Mouse (Mus musculus) cerebellum, adult 11-12 months (tissue): Measurements from ENCODE around the gene Asic3.

ENCODE experiments used
- DNase-seq: peaks from one replicate; pipeline ENCODE4 v3.0.0; 2022

The Asic3 gene

GRCm38 (mm10) chr5:24423129-24424003 lies 10.2 kb downstream of the Asic3 start, which contains the start of the genes Cdk5 and Slc4a2:
Cdk5 (minus strand) TSS chr5:24423530.
Slc4a2 (plus strand) TSS chr5:24423837.
- peak; percentile 99 for DNase-seq

DNA sequence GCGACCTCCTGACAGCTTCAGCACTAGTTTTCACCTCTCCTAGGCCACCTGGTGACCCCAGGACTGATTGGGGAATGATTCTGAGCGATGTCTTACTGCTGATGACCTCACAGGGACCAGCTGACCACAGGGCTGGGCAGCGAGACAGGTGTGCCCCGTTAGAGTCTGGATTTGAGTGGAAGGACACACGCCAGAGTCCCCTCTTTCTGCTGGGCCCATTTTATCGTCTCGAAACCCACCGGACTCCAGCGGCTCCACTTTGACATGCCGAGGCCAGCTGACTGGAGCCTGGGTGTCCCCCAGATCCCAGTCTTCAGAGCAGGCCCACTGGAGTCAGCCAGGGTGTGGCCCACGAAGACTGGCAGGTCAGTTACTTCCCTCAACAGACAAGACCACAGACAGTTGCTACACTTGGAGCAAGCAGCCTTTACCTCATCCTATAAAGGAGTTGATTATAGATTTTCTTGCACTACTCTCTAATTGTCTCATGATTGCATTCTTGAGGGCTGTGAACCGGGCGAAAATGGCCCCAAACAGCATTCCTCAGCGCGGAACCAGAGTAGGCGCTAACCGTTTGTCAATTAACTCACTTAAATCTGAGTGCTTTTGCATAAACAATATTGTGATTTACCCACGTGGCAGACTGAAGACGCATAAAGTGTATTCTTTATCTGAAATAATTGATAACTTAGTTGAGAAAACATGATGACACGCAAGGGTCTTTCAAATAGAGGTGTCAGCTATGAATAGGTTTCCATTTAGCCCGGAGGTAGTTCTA lies 11.0 kb downstream of the Asic3 start:
- DNase-seq: no peak

DNA sequence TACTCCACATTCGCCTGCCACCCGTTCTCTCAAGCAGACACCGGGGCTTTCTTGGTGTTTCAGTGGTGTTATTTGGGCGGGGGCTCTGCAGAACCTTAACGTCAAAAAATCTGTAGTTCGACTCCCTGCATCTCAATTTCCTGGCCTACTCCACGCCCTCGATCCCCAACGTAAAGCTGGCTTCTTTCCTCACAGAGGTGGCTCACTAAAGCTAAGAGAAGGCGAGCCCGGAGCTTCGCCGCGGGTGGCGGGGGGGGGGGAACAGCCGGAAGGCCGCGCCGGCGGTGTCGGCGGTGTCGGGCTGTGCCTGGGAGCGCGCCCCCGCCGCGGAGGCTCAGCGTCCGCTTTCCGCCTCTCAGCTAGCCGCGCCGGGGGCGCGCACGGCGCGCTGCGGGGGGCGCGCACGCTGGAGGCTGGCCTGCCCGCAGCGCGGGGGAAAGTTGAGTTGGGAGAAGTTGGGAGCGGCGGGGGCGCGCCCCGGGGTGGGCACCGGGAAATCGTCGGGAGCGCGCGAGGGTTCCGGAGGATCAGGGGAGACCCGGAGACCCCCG lies 11.7 kb downstream of the Asic3 start:
- DNase-seq: peak; percentile 81

GRCm38 (mm10) chr5:24425421-24426036 lies 12.3 kb downstream of the Asic3 start:
- DNase-seq: no peak

GRCm38 (mm10) chr5:24426037-24426432 lies 12.8 kb downstream of the Asic3 start:
- peak; percentile 69 for DNase-seq

DNA sequence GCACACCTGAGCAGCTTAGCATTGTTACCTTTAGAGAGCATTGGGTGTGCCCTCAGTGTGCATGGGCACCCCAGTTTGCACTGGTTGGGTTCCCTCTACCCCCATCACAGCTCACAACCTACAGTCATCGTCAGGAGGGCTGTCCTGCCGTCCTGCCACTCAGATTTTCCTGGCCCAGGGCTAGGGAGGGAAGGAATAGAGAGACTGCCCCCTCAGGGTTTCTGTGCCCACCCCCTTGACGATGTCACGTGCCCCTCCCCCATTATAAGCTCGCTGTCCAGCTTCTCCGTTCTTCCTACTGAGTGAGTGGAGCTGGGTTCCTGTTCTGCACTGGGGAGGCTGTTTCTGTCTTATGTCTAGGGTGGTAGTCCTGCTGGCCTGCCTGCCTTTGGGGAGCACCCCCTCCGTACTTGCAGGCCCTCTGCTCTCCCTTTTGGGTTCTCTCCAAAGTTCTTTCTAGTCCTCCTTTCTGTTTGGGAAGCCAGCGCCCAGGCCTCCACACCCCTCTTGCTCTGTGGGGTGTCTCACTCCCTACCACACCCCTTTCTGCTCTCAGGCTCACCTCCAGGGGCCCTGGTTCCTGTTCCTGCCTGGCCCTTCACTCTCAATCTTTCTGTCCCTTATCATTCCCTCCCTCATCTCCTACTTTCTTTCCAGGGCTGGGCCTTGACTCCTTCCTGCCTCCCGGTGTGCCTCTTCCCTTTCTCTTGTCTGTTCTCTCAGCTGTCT lies 13.5 kb downstream of the Asic3 start:
- peak; percentile 60 for DNase-seq

- DNase-seq: no peak
These were observed 14.1 kb downstream of the Asic3 start for GRCm38 (mm10) chr5:24427285-24427633.

GRCm38 (mm10) chr5:24427981-24428402 lies 14.8 kb downstream of the Asic3 start:
- DNase-seq: no peak

DNA sequence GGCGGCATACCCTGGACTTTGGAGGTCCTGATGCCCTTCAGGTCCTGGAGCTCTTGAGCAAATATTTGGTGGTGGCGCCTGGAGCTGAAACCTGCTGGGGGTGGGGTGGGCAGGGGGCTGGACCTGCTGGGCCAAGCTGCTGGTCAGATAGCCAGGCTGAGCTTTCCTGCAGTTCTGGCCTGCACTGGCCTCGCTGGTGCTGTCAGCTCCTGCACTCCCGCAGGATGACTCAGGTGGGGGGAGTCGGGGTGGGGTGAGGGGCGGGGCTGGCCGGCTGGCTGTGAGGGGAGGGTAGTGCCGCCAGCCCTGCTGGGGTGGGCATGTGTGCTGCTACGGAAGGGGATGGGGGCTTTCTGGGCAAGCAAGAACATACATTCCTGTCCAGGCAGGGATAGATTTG lies 15.4 kb downstream of the Asic3 start:
- no peak for DNase-seq

GRCm38 (mm10) chr5:24433993-24434392 lies 20.8 kb downstream of the Asic3 start:
- no peak for DNase-seq

DNA sequence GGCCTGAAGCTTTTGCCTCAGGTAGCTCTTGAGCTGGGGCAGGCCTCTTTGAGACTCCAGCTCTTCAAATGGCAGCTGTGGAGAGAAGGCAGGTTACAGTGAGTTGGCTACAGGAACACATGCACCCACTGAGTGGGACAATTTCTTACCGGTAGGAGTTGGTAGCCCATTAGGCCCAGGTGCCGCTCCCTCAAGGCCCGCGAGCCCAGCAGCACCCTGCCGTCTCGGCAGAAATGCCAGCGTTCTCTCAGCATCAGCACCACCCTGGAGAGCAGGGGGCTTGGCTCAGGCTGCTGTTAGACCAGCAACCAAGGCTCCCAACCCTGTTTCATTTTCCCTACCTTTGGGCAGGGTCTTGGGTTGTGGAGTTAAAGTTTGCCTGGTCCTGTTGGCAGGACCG lies 28.0 kb downstream of the Asic3 start:
- no peak for DNase-seq

- DNase-seq: no peak
These were observed 28.8 kb downstream of the Asic3 start for GRCm38 (mm10) chr5:24442029-24442428.

- peak; percentile 48 for DNase-seq
These were observed 30.0 kb downstream of the Asic3 start for GRCm38 (mm10) chr5:24443204-24443603.

DNA sequence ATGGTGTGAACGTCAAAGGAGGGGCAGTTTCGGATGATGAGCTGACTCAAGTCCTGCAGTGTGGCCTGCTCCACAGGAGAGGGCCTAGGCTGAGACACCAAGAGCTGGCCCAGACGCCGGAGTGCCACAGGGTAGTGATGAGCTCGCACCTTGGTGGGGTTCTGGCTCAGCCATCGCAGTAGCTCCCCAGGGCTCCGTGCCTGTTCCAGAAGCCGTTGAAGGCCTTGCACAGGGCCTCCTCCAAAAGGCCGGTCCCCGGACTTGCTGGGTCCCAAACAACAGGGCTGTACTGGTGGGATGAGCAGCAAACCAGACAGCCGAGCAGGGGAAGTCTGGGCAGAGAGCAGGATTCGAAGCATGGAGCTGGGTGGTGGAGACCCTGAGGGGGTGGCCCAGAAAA lies 30.7 kb downstream of the Asic3 start:
- DNase-seq: peak; percentile 65

- peak; percentile 95 for DNase-seq
These were observed 31.7 kb downstream of the Asic3 start, which contains the start of gene Fastk for GRCm38 (mm10) chr5:24444746-24445427. Fastk (minus strand) TSS chr5:24445287.

DNA sequence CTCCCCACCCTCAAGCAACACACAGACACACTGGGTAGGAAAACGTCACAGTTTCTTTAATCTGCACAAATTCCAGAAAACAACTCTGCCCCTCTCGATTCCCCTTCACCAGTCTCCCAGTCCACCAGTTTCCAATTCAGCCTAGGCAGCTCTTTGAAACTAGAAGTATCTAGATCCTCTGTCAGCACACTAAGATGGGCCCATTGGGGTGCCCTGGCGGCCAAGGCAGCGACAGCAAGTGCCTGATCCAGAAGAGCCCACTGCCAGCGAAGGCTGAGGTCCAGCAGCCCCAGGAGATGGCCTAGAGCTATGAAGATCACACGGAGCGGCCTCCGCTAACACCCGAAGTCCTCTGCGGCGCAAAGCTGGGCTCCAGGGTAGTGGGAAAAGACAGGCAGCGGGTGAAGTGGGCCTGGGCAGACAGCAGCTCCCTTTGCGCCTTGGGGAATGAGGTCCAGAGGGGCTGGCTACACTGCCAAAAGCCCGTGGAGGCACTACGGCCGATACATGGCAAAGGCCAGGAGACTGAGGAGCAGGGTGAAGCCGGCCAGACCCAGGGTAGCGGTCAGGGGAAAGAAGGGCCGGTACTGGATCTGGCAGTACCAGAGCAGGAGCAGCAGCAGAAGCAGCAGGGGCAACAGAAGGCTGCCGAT lies 32.4 kb downstream of the Asic3 start:
- peak; percentile 70 for DNase-seq

GRCm38 (mm10) chr5:24446630-24447029 lies 33.4 kb downstream of the Asic3 start:
- peak; percentile 68 for DNase-seq

- DNase-seq: peak; percentile 88
These were observed 34.6 kb downstream of the Asic3 start, which contains the start of gene Tmub1 for GRCm38 (mm10) chr5:24447624-24448298. Tmub1 (minus strand) TSS chr5:24447854.

GRCm38 (mm10) chr5:24451264-24452029 lies 38.3 kb downstream of the Asic3 start:
- peak; percentile 89 for DNase-seq
